Mouse (Mus musculus): ENCODE measurements around the gene Zfp182. TPM values are rescaled to one million over a fixed set of nuclear protein-coding genes. Genes with fewer than 3 reads are reported as not detected.

The Zfp182 gene
- 46.6 TPM for polyA plus RNA-seq (2015; fragmentation: Illumina TruSeq; extraction: RNeasy Lipid Tissue Mini Kit (QIAGEN cat#74804); ENCODE audit: insufficient read depth, low replicate concordance)

DNA sequence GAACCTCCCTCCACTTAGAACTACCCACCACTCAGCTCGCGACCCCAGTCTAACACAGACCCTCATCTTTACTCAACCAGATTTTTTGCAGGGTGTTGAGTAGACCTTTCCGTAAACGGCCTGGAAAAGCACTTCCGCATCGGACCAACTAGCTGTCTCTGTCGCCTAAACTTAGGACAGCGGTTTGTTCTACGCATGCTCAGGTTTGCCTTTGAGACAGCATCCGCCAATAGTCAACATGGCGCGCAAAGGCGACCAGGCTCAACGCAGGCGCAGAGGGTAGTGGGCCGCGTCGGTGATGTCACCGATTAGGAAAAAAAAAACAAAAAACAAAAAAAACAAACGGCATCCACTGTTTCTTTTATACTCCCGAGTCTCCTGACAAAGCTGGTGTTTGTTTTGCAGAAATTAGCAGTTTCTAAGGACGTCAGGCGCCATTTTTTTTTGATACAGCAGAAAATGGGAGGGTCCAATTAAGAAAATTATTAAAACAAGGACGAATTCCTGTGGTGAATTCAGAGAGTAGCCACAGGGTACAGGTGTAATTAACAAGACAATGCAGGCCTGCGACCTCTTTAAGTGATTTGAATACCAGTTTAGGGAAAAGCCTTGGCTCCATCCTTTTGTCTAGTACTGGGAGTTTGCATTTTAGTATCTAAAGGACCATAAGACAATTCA lies at the start of gene Zfp182:
Zfp182 (minus strand) TSS at position 451 of the 678 bp plus-strand sequence.

DNA sequence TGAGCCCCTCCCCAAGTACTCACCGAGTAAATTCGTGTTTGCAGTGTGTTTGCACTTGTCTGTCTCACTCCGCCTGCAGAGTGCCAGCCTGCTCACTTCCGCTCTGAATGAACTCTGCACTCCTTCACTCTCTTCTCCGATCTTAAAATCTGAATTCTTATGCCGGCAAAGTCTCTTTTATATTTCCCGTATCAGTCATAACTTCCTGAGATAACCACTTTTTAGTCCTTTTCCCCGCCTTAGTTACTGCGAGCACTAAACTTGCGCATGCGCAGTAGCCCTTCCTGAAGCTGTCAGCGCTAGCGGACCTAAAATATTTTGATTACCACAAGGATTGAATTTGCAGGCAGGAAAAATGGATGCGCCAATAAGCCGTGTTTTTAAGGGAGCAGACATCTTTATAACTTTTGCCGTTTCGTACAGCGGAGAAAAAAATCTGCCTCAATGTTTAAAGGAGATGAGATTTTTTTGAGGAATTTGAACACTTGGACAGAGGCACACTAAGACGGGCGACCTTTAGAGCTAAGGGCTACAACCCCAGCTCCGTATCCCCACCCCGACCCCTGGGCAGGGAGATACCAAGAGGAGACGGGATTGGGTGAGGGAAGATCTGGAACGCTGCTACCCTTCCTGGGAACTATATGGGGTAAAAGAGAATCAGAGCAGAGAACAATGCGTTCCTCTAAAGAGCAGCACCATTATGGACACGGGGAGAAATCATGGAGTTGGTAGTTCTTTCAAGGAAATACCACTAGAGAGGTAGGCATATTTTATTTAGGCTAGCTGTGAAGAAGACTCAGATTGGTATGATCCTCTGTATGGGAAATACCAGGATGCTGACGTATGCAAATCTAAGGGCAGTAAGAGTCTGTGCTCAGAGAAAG lies 27.1 kb upstream of the Zfp182 start, which contains the start of gene Zfp300:
Zfp300 (minus strand) TSS at position 545 of the 884 bp plus-strand sequence.

DNA sequence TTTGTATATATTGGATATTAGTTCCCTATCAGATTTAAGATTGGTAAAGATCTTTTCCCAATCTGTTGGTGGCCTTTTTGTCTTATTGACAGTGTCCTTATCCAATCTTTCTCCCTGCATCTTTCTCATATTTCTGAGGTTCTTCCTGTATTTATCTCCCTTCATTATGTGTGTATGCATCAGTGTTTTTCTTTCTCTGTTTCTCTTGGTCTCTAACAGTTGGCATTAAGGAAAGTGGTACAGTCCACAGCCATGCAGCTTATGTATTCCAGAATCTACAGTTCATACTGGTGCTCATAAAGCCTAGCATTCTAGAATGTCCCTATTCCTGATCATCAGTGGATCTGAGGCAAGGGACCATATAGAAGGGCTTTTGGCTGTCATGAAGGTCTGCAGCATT lies 6.0 kb upstream of the Zfp182 start, which contains the start of gene Spaca5:
Spaca5 (plus strand) TSS at position 301 of the 400 bp plus-strand sequence.

Other genes starting within 250 kb of the Zfp182 start
- gene Timp1, start 192.2 kb downstream of the Zfp182 start, polyA plus RNA-seq (2015; fragmentation: Illumina TruSeq; extraction: RNeasy Lipid Tissue Mini Kit (QIAGEN cat#74804); ENCODE audit: insufficient read depth, low replicate concordance) = 6.1 TPM
- 0.65 TPM for gene Syn1, start 141.3 kb downstream of the Zfp182 start, polyA plus RNA-seq (2015; fragmentation: Illumina TruSeq; extraction: RNeasy Lipid Tissue Mini Kit (QIAGEN cat#74804); ENCODE audit: insufficient read depth, low replicate concordance)
- 103 TPM for gene Cfp, start 130.8 kb downstream of the Zfp182 start, polyA plus RNA-seq (2015; fragmentation: Illumina TruSeq; extraction: RNeasy Lipid Tissue Mini Kit (QIAGEN cat#74804); ENCODE audit: insufficient read depth, low replicate concordance)
- gene Elk1, start 111.7 kb downstream of the Zfp182 start, polyA plus RNA-seq (2015; fragmentation: Illumina TruSeq; extraction: RNeasy Lipid Tissue Mini Kit (QIAGEN cat#74804); ENCODE audit: insufficient read depth, low replicate concordance) = 12.3 TPM
- gene Uxt, start 100.3 kb downstream of the Zfp182 start, polyA plus RNA-seq (2015; fragmentation: Illumina TruSeq; extraction: RNeasy Lipid Tissue Mini Kit (QIAGEN cat#74804); ENCODE audit: insufficient read depth, low replicate concordance) = 37.4 TPM
- not detected for gene Spaca5, start 6.1 kb upstream of the Zfp182 start, polyA plus RNA-seq (2015; fragmentation: Illumina TruSeq; extraction: RNeasy Lipid Tissue Mini Kit (QIAGEN cat#74804); ENCODE audit: insufficient read depth, low replicate concordance)
- 2.2 TPM for gene Zfp300, start 27.2 kb upstream of the Zfp182 start, polyA plus RNA-seq (2015; fragmentation: Illumina TruSeq; extraction: RNeasy Lipid Tissue Mini Kit (QIAGEN cat#74804); ENCODE audit: insufficient read depth, low replicate concordance)
- gene Ssxa1, start 53.5 kb upstream of the Zfp182 start, polyA plus RNA-seq (2015; fragmentation: Illumina TruSeq; extraction: RNeasy Lipid Tissue Mini Kit (QIAGEN cat#74804); ENCODE audit: insufficient read depth, low replicate concordance) = not detected
- gene Gm21876, start 113.3 kb upstream of the Zfp182 start, polyA plus RNA-seq (2015; fragmentation: Illumina TruSeq; extraction: RNeasy Lipid Tissue Mini Kit (QIAGEN cat#74804); ENCODE audit: insufficient read depth, low replicate concordance) = not detected

Measured in spleen, adult 10 weeks (tissue).